Mouse (Mus musculus) neural tube, embryonic 14.5 days (tissue): Measurements from ENCODE around the gene March1. TPM values are rescaled to one million over a fixed set of nuclear protein-coding genes. Genes with fewer than 3 reads are reported as not detected.

Source experiments
- ATAC-seq: fragments of 200-750 bp; cut with Nextera tagmentation; 2 replicates; pipeline ENCODE4 v1.8.0; 2017; ENCODE audit warnings: low read depth, mild to moderate bottlenecking, moderate TSS enrichment, moderate library complexity
- H3K27ac ChIP-seq: fragments of 300-500 bp; sonication (generic); 2 replicates; pipeline ENCODE4 v1.5.1; 2014; ENCODE audit warnings: low read depth, mild to moderate bottlenecking, control low read depth, low read length, moderate library complexity, mixed read lengths
- H3K27me3 ChIP-seq: fragments of 300-500 bp; sonication (generic); 2 replicates; pipeline ENCODE4 v1.6.1; 2014; ENCODE audit warnings: low read length; ENCODE audit not compliant: control insufficient read depth, insufficient read depth
- H3K36me3 ChIP-seq: fragments of 300-500 bp; sonication (generic); 2 replicates; pipeline ENCODE4 v1.6.1; 2014; ENCODE audit warnings: low read length, mixed read lengths; ENCODE audit not compliant: control insufficient read depth, insufficient read depth
- H3K4me1 ChIP-seq: fragments of 300-500 bp; sonication (generic); 2 replicates; pipeline ENCODE4 v1.6.1; 2014; ENCODE audit warnings: low read length; ENCODE audit not compliant: control insufficient read depth, insufficient read depth
- H3K4me2 ChIP-seq: fragments of 300-500 bp; sonication (generic); 2 replicates; pipeline ENCODE4 v1.6.1; 2014; ENCODE audit warnings: mild to moderate bottlenecking, low read depth, low read length, control low read depth
- H3K4me3 ChIP-seq: fragments of 300-500 bp; sonication (generic); 2 replicates; pipeline ENCODE4 v1.5.1; 2014; ENCODE audit warnings: low read depth, low read length, control low read depth, mixed read lengths
- H3K9ac ChIP-seq: fragments of 300-500 bp; sonication (generic); replicated peaks from 2 replicates; pipeline ENCODE4 v1.6.1; 2014; ENCODE audit warnings: low read depth, mild to moderate bottlenecking, control low read depth, low read length, mixed read lengths
- H3K9me3 ChIP-seq: fragments of 300-500 bp; sonication (generic); 2 replicates; pipeline ENCODE4 v1.6.1; 2016; ENCODE audit warnings: low read length; ENCODE audit not compliant: control insufficient read depth
- WGBS: fragments of 180-500 bp; shearing (Covaris S2); extraction: QIAGEN DNeasy Blood & Tissue Kit; methylation state at CpG from one replicate; pipeline ENCODE4 v1.1.7; 2014; 5-methylcytosine and 5-hydroxymethylcytosine counted together
- polyA plus RNA-seq: library from polyadenylated mRNA; unstranded; fragments of >200 nt; fragmentation: Nextera tagmentation; extraction: Ambion mirVana; gene quantifications from 2 replicates; pipeline ENCODE4 v1.2.1, GENCODE M21; 2014

March1 gene
- polyA plus RNA-seq, 1 experiment from 2014 or later, result 65.8 TPM

DNA sequence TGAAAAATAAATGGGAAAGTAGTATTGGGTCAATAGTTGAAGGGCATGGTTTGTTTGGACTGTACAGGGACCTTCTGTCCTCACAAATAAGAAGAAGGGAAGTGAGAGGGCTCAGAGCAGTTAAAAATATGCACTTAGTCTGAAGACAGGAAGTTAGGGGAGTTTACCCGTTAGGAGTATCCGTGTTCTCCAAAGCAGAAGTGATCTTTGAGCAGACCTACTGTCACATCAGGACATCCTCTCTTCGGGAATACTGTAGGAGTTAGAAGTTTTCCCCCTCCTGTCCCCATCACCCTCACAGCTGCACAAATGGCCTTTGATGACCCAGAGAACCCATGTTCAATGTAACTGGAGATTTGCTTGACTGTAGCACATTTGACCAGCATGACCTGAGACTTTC is 820.2 kb downstream of the March1 start:
- Histone ChIP-seq H3K4me3 (no peak overlapping the region), H3K27ac (no peak overlapping the region), H3K4me2 (no peak overlapping the region), H3K36me3 (no peaks in the 10 kb centered on the region), H3K4me1 (no peaks in the 10 kb centered on the region), H3K9ac (no peak overlapping the region), H3K27me3 (no peaks in the 10 kb centered on the region), H3K9me3 (no peaks in the 10 kb centered on the region)
- WGBS, result 86% methylated on average over 3 of the region's 3 CpGs
- ATAC-seq, result no peak

DNA sequence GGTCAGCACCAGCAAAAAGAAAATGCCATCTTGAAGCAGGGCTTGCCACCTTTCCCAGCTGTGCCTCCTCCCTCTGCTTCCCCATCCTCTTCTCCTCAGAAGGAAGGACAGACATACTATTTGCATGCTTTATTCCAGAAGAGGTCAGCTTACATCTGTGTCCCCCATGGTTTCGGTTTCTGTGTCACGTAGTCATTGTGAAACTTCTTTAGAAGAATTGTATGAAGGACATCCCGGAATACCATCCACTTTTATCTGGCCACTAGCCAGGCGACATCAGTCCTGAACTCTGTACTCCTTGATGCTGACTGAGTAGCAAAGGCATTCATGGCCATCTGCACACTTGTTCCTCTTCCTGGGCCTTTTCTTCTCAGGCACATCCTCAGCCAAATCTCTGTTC is 820.8 kb downstream of the March1 start:
- Histone ChIP-seq H3K9ac (no peak overlapping the region), H3K9me3 (no peaks in the 10 kb centered on the region), H3K4me1 (no peaks in the 10 kb centered on the region), H3K4me2 (no peak overlapping the region), H3K27ac (no peak overlapping the region), H3K4me3 (no peak overlapping the region), H3K27me3 (no peaks in the 10 kb centered on the region), H3K36me3 (no peaks in the 10 kb centered on the region)
- 93% methylated on average over 4 of the region's 4 CpGs for WGBS
- ATAC-seq, result no peak

DNA sequence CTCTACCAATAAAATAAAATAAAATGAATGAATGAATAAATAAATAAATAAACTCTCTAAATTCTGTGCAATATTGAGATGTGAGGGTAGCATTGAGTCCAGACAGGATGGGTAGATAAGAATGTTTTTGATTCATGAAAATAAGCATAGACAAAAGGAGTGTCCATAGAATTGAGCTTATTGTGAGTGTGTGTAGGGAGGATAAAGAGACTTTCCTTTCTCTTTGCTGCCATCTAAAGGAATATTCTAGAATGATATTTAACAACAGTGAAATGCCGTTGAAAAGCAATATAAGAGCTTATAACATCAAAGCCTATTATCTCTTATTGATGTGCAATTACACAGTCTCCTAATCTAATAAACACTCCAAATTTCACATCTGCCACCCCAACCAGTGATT is 823.4 kb downstream of the March1 start:
- no peak overlapping the region for H3K4me3 ChIP-seq
- 6% methylated on average over 1 of the region's 1 CpGs for WGBS
- H3K4me2 ChIP-seq, result no peak overlapping the region
- ATAC-seq, result peak; percentile 84
- no peaks in the 10 kb centered on the region for H3K27me3 ChIP-seq
- no peak overlapping the region for H3K27ac ChIP-seq
- H3K36me3 ChIP-seq, result no peaks in the 10 kb centered on the region
- no peaks in the 10 kb centered on the region for H3K9me3 ChIP-seq
- no peaks in the 10 kb centered on the region for H3K4me1 ChIP-seq
- H3K9ac ChIP-seq, result no peak overlapping the region

DNA sequence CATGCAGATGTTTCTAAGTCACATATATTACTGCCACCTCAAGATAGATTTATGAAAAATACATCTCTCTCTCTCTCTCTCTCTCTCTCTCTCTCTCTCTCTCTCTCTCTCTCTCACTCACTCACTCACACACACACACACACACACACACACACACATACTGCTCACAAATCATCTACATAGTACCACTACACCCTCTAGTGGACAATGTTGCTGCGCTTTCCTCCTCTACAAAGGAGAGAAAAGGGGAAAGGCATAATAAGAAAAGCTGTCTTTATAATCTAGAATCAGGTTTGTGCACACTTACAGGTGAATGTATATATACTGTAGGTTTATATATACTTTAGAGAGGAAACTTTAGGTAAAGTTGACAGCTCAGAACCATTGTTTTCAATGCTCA is 825.1 kb downstream of the March1 start:
- no peaks in the 10 kb centered on the region for H3K4me1 ChIP-seq
- peak; percentile 74 for ATAC-seq
- no peaks in the 10 kb centered on the region for H3K9me3 ChIP-seq
- H3K4me2 ChIP-seq, result no peak overlapping the region
- no peaks in the 10 kb centered on the region for H3K36me3 ChIP-seq
- H3K27me3 ChIP-seq, result no peaks in the 10 kb centered on the region
- no peak overlapping the region for H3K9ac ChIP-seq
- no peak overlapping the region for H3K27ac ChIP-seq
- 43% methylated on average over 1 of the region's 1 CpGs for WGBS
- H3K4me3 ChIP-seq, result no peak overlapping the region

DNA sequence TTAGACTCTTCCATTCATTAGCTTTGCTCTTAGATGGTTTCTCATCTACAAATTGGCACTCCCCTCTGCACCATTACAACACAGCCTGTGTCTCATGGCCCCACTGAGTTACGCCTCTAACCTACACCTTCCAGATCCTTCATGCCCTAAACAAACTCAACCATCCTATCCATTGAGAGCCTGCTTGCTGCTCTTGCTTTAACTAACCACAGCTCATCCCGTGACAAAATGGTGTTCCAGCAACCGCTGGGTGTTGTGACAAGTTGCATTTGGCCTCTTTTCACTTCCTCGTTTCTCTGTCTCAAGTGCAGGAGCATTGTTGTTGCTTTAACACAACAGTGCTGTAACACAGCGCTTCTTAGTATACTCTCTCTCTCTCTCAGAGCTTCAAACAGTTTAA is 826.4 kb downstream of the March1 start:
- no peak overlapping the region for H3K4me2 ChIP-seq
- WGBS, result 80% methylated on average over 5 of the region's 5 CpGs

DNA sequence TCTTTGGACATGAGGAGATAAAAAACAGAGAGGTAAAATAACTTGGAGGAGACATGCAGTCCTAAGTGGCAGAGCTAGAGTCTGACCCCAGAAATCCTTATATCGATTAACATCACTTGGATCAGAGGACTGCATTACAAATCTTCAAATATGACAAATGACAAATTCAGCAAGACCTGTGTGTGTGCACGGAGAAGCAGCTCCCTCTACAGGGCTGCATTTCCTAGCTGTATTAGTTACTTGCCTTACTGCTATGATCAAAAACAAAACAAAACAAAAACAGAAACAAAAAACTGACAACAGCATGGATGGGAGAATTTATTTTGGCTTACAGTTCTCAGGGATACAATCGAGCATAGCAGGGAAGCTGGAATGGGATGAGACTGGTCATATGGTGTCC is 827.7 kb downstream of the March1 start:
- H3K4me2 ChIP-seq, result no peak overlapping the region
- no peak overlapping the region for H3K4me3 ChIP-seq
- no peaks in the 10 kb centered on the region for H3K9me3 ChIP-seq
- H3K27me3 ChIP-seq, result no peaks in the 10 kb centered on the region
- no peak overlapping the region for H3K27ac ChIP-seq
- H3K36me3 ChIP-seq, result no peaks in the 10 kb centered on the region
- no peak overlapping the region for H3K9ac ChIP-seq
- H3K4me1 ChIP-seq, result no peaks in the 10 kb centered on the region
- 77% methylated on average over 3 of the region's 3 CpGs for WGBS
- no peak for ATAC-seq

More for the DNA sequence above, 826.4 kb downstream of the March1 start:
- no peak for ATAC-seq
- Histone ChIP-seq H3K27ac (no peak overlapping the region), H3K4me3 (no peak overlapping the region), H3K9ac (no peak overlapping the region), H3K36me3 (no peaks in the 10 kb centered on the region), H3K27me3 (no peaks in the 10 kb centered on the region), H3K9me3 (no peaks in the 10 kb centered on the region), H3K4me1 (no peaks in the 10 kb centered on the region)

DNA sequence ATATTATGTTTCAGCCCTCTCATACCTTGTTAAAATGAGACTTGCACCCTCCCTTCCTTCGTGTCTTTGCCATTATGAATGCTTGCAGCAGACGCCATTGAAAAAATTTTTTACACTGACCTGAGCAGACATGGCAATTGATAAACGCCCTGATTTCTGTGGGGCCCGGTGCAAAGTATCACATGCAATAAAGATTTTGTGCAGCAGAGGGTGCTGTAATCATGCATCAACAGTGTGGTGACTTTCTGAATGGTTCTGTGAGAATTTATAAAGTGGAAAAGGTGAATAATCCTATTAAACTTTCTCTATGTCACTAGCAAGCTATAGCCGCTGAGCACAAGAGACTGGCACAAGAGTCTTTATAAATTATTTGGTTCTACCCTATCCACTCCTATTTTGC is 833.0 kb downstream of the March1 start:
- Histone ChIP-seq H3K27me3 (no peaks in the 10 kb centered on the region), H3K36me3 (no peaks in the 10 kb centered on the region), H3K4me1 (no peaks in the 10 kb centered on the region), H3K9ac (no peak overlapping the region), H3K4me2 (no peak overlapping the region), H3K4me3 (no peak overlapping the region), H3K9me3 (no peaks in the 10 kb centered on the region), H3K27ac (no peak overlapping the region)
- no peak for ATAC-seq
- WGBS, result 27% methylated on average over 5 of the region's 5 CpGs

DNA sequence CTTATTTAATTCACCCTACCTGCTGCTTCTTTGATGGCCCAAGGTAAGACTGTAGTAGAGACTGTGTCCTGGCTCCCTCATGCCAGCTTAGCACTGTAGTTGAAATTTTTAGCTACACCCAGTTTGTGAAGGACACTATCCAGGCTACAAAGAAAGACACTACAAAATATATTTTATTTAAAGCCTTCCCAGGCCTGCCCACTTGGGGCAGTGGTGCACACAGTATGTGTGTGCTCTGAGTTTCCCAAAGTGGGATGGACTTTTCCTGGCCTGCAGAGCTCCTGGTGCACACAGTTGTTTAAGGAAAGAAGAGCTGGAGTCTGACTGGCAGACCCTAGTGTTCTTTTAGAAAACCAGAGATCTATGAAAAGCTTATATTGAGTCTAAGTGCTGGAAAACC is 839.4 kb downstream of the March1 start:
- no peak for ATAC-seq
- H3K27ac ChIP-seq, result no peak overlapping the region
- no peak overlapping the region for H3K4me3 ChIP-seq
- no peak overlapping the region for H3K4me2 ChIP-seq
- no peaks in the 10 kb centered on the region for H3K36me3 ChIP-seq
- no peaks in the 10 kb centered on the region for H3K27me3 ChIP-seq
- no peak overlapping the region for H3K9ac ChIP-seq
- H3K9me3 ChIP-seq, result no peaks in the 10 kb centered on the region
- no peaks in the 10 kb centered on the region for H3K4me1 ChIP-seq

DNA sequence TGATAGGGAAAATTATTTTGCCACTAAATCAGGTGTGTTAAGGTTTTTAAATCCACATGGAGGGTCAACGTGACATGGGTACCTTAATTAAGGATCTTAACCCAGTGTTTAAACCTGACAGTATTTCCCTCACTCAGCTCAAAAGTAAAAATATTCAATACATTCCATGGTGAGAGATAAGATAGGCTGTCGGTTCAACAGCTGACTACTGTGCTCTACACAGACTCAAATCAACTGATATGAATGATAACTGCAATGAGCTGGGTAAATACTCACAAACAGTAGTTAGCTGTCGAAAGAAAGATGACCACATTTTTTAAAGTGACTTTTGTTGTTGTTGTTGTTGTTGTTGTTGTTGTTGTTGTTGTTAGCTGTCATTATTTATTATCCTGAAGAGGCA is 852.1 kb downstream of the March1 start:
- Histone ChIP-seq H3K4me3 (no peak overlapping the region), H3K36me3 (no peaks in the 10 kb centered on the region), H3K4me2 (no peak overlapping the region), H3K27me3 (no peaks in the 10 kb centered on the region), H3K9me3 (no peaks in the 10 kb centered on the region), H3K4me1 (no peaks in the 10 kb centered on the region), H3K27ac (no peak overlapping the region), H3K9ac (no peak overlapping the region)
- 90% methylated on average over 3 of the region's 3 CpGs for WGBS
- ATAC-seq, result no peak

DNA sequence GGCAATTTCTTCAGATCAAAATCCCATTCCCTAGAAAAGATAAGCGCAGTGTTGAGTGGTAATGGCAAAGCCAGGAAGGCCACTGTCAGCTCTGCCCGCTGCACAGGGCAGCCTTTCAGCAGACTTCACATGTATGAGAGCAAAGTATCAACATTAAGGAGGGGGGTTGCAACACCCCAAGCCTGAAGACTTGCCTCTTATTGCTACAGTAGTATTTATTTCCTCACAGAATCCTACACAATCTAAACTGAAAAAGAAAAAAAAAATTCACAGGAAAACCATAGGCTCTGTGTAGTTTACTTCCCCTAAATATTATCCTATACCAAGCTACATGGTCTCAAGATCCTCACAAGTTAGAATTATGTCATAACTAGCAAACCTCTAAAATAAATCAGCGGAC is 859.2 kb downstream of the March1 start:
- H3K27ac ChIP-seq, result no peak overlapping the region
- H3K4me3 ChIP-seq, result no peak overlapping the region
- H3K4me2 ChIP-seq, result no peak overlapping the region
- H3K4me1 ChIP-seq, result no peaks in the 10 kb centered on the region
- no peaks in the 10 kb centered on the region for H3K27me3 ChIP-seq
- H3K9ac ChIP-seq, result no peak overlapping the region
- 97% methylated on average over 3 of the region's 3 CpGs for WGBS
- peaks cover 18% of the 10 kb centered on the region for H3K36me3 ChIP-seq
- no peak for ATAC-seq
- no peaks in the 10 kb centered on the region for H3K9me3 ChIP-seq
